Mouse (Mus musculus) small intestine, adult 2 months (tissue): ENCODE measurements around the gene Rab44.

ENCODE experiments used
- CTCF ChIP-seq: fragments of 200-500 bp; IDR thresholded peaks from 2 replicates; pipeline ENCODE4 v1.5.1; 2012; ENCODE audit warnings: low read depth, mild to moderate bottlenecking, control low read depth, inconsistent platforms, low read length, moderate library complexity, mixed read lengths; ENCODE audit not compliant: insufficient replicate concordance, insufficient read length; ENCODE audit errors: extremely low read depth
- POLR2A ChIP-seq: fragments of 200-500 bp; IDR thresholded peaks from 2 replicates; pipeline ENCODE4 v1.6.1; 2012; ENCODE audit warnings: low read depth, mild to moderate bottlenecking, control low read depth, inconsistent platforms, low read length, moderate library complexity

DNA sequence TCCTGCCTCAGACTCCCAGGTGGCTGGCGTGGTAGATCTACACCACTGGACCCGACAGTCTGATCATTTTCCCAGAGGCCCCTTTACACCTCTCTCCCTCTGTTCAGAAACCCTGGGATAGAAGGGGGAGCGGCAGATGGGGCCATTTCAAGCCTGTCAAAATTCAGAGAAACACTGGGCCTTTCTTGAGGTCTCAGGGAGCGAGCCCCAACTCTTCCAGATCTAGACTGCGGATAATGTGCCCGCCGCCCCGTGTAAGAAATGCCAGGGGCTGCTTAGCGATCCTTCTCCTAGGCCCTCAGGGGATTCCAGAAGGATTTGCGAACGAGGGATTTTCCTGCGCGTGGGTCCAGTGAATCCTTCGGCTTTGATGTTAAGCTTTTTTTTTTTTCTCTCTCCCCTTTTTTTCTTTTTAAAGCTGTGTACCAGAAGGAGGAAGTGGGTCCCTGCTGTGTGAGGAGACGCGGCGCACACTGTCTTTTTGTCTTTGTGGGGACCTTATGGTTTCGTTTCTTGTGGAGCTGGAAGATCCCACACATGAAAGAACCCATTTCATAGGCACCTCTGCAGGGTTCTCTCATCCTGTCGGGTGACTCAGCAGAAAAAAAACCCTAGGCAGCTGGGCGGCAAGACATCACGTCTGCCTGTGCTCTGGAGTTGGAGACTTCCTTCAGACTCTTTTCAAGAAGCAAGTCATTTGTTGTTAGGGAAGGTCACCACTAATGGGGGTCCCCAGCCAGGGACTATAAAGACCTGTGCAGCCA lies 32.1 kb upstream of the Rab44 start:
- TF ChIP-seq POLR2A (no peak), CTCF (no peak)
